Mouse (Mus musculus): ENCODE data around the gene Repin1. TPM values are rescaled to one million over a fixed set of nuclear protein-coding genes. Genes with fewer than 3 reads are reported as not detected.

Gene Repin1
- 10 to 100 TPM; 18.5 to 19.0 TPM for total RNA-seq (2021)
- long read RNA-seq, experiment 1, partial matches to known transcripts: 0 of 8 reads
- long read RNA-seq, experiment 1, other reads (novel, unspliced or antisense): 3 of 8 reads
- long read RNA-seq, experiment 2, partial matches to known transcripts: 3 of 14 reads
- long read RNA-seq, experiment 2, other reads (novel, unspliced or antisense): 6 of 14 reads

DNA sequence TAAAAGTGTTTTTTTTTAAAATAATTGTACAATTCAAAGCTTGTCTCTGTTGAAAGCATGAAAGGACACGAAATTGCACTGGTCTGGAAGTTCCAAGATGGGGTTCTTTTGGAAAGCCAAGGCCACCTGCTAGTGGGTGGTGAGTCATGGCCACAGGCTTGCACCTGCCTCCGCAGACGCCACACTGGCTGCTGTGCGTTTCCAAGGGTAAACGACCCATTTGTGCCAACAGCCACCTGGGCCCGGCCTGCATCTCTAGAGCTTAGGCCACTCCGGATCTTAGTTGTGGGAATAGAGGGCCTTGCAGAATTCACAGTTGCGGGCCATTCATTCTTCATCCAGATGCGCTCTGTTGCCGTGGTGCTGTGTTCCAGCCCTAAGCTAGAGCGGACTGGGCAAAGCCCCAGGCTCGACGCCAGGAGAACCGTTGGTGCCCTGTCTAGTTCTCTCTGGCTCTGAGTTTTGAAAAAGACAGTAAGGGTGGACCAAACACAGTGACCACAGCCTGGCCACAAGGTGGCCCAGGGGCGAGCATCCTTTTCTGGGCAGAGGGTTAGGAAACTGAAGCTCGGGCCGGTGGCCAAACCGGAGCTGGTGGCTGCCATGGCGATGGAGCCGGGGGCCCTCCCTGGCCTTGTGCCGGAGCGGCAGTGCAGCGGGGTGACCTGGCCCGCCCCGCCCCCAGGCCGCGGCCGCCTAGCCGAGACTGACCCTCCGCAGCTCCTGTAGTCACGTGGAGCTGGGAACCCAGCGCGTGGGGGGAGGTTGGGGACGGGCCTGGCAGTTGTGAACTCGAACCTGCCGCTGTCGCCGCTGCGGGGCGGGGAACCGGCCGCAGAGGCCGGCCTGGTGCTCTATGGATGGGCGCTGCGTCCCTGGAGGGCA lies at the start of gene Repin1, which contains the start of gene Gm44965:
Repin1 (plus strand) TSS at position 726 of the 885 bp plus-strand sequence.
Gm44965 (plus strand) TSS at position 784 of the 885 bp plus-strand sequence.
- intact Hi-C loops (cut with DNase I; ENCODE audit: low total_unique reads): loop anchor here (5.0 kb wide), 1 partner anchor 46 kb away; no protein-coding TSS in a partner anchor
- DNase-seq: peak; percentile 96

- DNase-seq: no peak
- intact Hi-C loops (cut with DNase I; ENCODE audit: low total_unique reads): loop anchor here (5.0 kb wide), 1 partner anchor 47 kb away; the partner anchor contains the start of genes Gm44965 and Repin1
These were observed 48.4 kb upstream of the Repin1 start for GRCm38 (mm10) chr6:48545251-48545650.

GRCm38 (mm10) chr6:48546271-48546670 lies 47.4 kb upstream of the Repin1 start:
- DNase-seq: no peak
- intact Hi-C loops (cut with DNase I; ENCODE audit: low total_unique reads): loop anchor here (5.0 kb wide), 1 partner anchor 46 kb away; the partner anchor contains the start of genes Gm44965 and Repin1

DNA sequence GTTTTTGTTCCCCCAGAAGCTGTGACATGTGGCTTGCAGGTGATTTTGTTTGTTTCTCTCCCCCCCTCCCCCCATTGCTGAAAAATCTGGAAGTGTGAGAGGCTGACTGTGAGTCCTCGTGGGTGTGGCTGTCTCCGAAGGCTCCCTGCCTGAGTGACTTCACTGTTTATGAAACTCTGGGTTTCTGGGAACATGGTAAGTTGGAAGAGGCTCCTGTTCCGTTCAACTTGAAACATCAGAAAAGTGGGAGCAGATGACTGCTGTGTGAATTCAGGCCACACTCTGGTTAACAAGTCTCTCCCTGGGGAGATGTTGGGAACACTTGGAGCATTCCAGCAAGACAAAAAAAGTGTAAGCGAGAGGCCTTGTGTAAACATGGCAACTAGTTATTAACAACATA lies 46.8 kb upstream of the Repin1 start:
- intact Hi-C loops (cut with DNase I; ENCODE audit: low total_unique reads): loop anchor here (5.0 kb wide), 1 partner anchor 45 kb away; the partner anchor contains the start of genes Gm44965 and Repin1
- no peak for DNase-seq

DNA sequence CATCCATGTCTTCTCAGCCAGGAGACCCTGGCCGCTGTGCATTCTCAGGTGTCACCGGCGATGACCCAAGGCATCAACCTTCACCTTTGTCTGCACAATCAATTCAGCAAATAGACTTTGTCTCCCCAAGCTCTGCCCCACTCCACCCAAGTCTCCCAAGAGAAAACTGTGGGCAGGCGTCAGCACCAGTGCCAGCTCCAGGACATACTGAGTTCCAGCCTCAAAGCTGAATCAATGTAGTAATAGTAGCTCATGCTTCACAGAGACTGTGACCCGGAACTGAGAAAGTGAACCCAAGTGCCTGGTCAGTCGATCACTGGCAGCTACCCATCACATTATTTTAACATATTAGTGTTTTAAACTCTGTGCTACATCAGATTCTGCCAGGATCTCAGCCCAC lies 45.4 kb upstream of the Repin1 start:
- intact Hi-C loops (cut with DNase I; ENCODE audit: low total_unique reads): loop anchor here (5.0 kb wide), 1 partner anchor 44 kb away; the partner anchor contains the start of genes Gm44965 and Repin1
- DNase-seq: no peak

GRCm38 (mm10) chr6:48552918-48553317 lies 40.8 kb upstream of the Repin1 start:
- DNase-seq: no peak
- intact Hi-C loops (cut with DNase I; ENCODE audit: low total_unique reads): no loop called here

GRCm38 (mm10) chr6:48553819-48554218 lies 39.9 kb upstream of the Repin1 start:
- intact Hi-C loops (cut with DNase I; ENCODE audit: low total_unique reads): no loop called here

DNA sequence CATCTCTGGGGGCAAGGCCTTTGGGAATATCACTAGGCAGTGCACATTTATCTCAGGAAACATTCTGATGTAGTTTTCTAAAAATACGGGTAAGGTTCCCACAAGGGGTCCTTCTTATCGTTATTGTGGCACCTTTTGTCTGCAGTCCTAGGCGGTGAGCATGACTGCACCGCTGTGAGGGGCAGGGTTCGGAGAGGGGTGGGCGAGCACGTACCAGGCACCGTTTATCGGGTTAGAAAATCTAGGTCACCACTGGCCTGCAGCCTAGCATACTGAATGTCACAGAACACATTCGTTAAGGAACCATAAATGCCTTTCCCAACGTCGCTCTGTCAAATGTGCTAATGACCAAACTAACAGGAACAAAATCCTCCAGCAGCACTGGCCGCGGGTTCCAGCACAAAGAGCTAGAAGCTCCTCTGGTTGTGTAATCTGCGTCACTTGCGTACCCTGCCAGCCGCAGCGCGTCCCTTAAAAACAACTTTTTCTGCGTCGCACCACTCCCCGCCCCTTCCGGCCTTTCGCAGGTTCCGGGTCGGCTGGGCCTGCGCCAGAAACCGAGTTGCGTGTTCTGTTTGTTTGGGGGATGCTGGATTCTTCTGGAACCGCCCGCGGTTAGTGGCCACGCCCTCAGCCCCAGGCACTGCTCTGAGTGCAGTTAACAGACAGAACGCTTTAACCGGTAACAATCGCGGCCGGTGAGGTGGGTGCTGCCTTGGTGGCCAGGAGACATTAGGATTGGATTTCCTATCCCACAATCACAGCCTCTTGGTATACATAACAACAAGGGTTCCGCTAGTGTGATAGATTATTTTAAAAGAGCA lies 39.2 kb upstream of the Repin1 start, which contains the start of gene Lrrc61:
Lrrc61 (plus strand) TSS at position 517 of the 824 bp plus-strand sequence.
- intact Hi-C loops (cut with DNase I; ENCODE audit: low total_unique reads): no loop called here
- DNase-seq: peak; percentile 99

More at GRCm38 (mm10) chr6:48553819-48554218, 39.9 kb upstream of the Repin1 start:
- no peak for DNase-seq

DNA sequence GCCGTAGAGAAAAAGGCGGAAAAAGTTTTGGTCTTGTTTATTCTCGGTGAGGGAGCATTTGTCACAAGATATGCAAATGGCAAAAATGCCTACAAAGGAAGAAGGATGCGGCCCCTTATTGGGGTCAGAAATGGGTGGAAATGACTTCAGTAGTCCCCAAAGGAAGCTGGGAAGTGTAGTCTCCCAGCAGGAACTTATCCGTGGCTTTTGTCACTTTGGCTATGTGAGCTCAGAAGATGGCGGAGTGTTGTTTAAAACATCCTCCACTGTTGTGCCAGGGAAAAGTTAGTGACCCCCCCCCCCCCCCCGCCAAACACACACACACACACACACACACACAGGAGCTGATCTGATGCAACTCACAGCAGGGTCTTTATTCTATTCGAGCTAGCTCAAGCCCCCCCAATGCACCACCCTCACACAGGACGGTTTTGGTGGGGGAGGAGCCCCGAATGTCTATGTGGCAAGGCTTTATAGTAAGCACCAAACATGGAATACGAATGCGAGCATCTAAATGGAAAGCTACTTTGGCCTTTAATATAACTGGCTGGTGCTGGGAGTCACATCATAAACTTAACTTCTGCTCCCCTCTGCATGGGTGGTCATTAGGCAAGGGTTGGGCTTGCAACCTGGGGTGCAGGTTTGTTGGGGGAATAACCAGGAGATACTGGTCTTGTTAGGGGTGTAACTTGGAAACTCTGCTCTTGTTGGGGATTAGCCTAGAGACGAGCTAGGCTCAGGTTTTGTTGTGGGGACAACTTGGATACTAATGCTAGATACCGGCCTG lies 38.4 kb upstream of the Repin1 start:
- no peak for DNase-seq
- intact Hi-C loops (cut with DNase I; ENCODE audit: low total_unique reads): no loop called here

DNA sequence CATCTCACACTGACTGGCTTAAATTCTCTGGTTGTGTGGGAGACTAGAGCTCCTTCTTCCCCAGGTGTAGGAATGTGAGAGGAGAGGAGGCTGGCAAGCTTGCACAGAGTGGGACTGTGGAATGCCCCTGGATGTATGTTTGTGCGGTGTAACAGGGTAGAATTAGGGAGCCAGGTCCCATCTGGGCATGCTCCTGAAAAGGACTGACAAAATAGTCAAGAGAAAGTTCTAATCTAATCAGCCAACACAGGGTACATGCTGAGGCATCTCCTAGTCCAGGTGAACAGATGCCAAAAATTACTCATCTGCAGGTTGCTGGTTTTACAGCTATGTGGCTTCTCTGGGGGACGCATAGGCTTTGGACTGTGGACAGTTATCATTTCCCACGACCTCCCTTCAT lies 37.7 kb upstream of the Repin1 start:
- intact Hi-C loops (cut with DNase I; ENCODE audit: low total_unique reads): no loop called here
- no peak for DNase-seq

GRCm38 (mm10) chr6:48565693-48566310 lies 27.9 kb upstream of the Repin1 start:
- intact Hi-C loops (cut with DNase I; ENCODE audit: low total_unique reads): no loop called here
- no peak for DNase-seq

GRCm38 (mm10) chr6:48566312-48566711 lies 27.4 kb upstream of the Repin1 start:
- peak; percentile 70 for DNase-seq

DNA sequence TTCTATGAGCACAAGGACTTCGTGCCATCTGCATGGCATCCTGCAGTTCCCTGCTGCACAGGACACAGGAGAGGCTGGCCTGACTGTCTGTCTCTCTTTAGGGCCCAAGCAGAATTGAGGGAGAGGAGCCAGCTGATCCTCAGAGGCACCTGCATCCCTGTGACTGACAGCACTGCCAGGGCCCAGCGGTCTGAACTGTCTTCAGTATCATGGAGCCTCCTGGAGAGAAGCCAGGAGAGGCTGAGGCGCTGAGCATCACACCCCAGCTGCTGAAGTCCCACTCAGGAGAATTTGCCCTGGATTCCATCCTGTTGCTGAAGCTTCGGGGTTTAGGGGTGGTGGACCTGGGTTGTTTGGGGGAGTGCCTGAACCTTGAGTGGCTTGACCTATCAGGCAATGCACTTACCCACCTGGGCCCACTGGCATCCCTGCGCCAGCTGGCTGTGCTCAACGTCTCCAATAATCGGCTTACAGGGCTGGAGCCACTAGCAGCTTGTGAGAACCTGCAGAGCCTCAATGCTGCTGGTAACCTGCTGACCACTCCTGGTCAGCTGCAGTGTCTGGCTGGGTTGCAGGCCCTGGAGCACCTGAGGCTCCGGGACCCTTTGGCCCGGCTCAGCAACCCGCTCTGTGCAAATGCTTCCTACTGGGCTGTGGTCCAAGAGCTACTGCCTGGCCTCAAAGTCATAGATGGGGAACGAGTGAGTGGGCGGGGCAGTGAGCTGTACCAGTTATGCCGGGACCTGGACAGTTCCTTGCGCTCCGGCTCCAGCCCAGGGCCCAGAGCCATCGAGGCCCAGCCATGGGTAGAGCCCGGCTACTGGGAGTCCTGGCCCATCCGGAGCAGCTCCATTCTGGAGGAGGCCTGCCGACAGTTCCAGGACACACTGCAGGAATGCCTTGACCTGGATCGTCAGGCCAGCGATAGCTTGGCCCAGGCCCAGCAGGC lies 25.4 kb upstream of the Repin1 start:
- peak; percentile 73 for DNase-seq
- intact Hi-C loops (cut with DNase I; ENCODE audit: low total_unique reads): no loop called here

More at GRCm38 (mm10) chr6:48566312-48566711, 27.4 kb upstream of the Repin1 start:
- intact Hi-C loops (cut with DNase I; ENCODE audit: low total_unique reads): no loop called here

- no peak for DNase-seq
- intact Hi-C loops (cut with DNase I; ENCODE audit: low total_unique reads): no loop called here
These were observed 24.4 kb upstream of the Repin1 start for GRCm38 (mm10) chr6:48569065-48569807.

- DNase-seq: no peak
- intact Hi-C loops (cut with DNase I; ENCODE audit: low total_unique reads): no loop called here
These were observed 21.7 kb upstream of the Repin1 start for GRCm38 (mm10) chr6:48572014-48572413.

DNA sequence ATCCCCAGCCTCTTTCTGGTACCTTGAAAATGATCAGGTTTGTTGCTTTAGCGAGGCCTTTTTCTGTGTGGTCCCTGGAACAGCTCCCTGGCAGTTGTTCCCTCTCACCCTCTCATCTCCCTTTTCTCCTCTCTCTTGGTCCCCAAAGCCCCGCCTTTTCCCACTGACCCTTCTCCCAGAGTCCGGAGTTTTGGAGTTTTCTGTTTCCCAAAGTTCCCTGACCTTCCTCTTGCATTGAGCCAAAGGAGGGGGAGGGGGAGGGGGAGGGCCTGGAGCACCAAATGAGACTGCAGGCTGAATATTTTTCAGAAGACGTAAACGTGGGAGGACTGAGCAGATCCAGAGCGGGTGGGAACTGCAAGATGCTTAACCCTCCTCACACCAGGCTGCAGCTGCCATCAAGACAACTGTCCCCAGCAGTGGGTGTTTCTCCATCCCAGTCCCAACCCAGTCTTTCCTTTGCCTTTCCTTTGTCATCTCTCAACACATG lies 21.1 kb upstream of the Repin1 start, which contains the start of gene Rarres2:
Rarres2 (minus strand) TSS at position 218 of the 490 bp plus-strand sequence.
- intact Hi-C loops (cut with DNase I; ENCODE audit: low total_unique reads): no loop called here
- peak; percentile 54 for DNase-seq
